Mouse (Mus musculus): ENCODE measurements at regions not wholly inside any gene's neighbourhood (a gene's known extent, or its start where the extent isn't known, plus 50 kb on each side); places are given as distances from the start of the nearest gene placed in this dataset.

DNA sequence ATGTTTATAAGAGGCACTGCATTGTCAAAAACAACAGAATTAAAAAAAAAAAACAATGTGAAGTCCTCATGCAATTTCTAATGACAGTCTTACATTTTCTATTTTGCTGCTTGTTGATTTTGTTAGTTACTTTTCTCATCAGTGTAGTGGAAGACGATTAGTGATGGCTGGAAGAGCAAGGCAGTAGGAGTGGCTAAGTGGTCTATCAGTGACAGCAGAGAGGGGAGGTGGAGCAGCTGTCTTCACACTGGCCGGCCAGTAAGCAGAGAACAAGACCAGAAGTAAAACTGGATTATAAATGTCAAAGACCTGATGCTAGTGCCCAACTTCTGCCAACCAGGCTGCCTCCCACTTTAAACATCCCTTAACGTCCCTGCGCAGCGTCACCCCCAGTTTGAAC lies 265.6 kb upstream of the Fbxl7 start:
- no peak for DNase-seq (ENCODE audit: low read depth in 3 of 3, low spot score in 3 of 3)
- no peak for TF ChIP-seq EP300 (IDR thresholded peaks at IDR 0.05; ENCODE audit: low read depth)
- TF ChIP-seq CTCF (IDR thresholded peaks at IDR 0.05; ENCODE audit: low read depth), result no peak
- ATAC-seq (ENCODE audit: insufficient read depth), result no peak

DNA sequence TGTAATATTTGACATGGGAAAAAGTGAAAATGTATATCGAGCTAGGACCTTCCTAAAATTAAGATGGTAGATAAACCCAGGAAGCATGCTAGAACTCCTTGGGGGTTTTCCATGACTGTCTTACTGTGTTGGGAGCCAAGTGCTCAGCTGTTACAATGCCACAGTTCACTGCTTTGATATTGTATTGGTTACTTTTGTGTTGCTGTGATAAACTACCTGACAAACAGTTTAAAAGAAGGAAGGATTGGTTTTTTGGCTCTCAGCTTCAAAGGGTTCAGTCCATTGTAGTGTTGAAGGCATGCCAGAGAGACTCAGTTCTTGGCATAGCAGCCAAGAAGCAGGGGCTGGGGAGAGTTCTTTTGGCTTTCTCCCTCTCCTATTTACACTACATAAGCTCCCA lies 272.1 kb upstream of the Fbxl7 start:
- Histone ChIP-seq H3K9me3 (ENCODE audit: control insufficient read depth, low read length) (no peaks in the 10 kb centered on the region), H3K4me1 (replicated peaks; ENCODE audit: control insufficient read depth in 2 of 2, insufficient read depth in 2 of 2, low read length in 1 of 2) (no peaks in the 10 kb centered on the region), H3K9ac (replicated peaks) (no peak overlapping the region), H3K4me3 (ENCODE audit: insufficient read depth in 1 of 2, low read depth in 2 of 2, low read length in 2 of 2) (no peak overlapping the region), H3K36me3 (replicated peaks; ENCODE audit: control insufficient read depth, insufficient read depth, low read depth) (no peaks in the 10 kb centered on the region), H3K27me3 (ENCODE audit: control insufficient read depth, insufficient read depth, low read length) (no peaks in the 10 kb centered on the region), H3K4me2 (ENCODE audit: low read depth) (no peak overlapping the region), H3K27ac (no peak overlapping the region)
- TF ChIP-seq EP300 (IDR thresholded peaks at IDR 0.05; ENCODE audit: low read depth) (no peak), CTCF (IDR thresholded peaks at IDR 0.05; ENCODE audit: low read depth) (no peak)
- no peak for ATAC-seq (ENCODE audit: insufficient read depth)
- WGBS (ENCODE audit: insufficient replicate concordance), result 50% methylated on average over 1 of the region's 1 CpGs
- no peak for DNase-seq (ENCODE audit: low read depth in 3 of 3, low spot score in 3 of 3)

More for the DNA sequence above, 265.6 kb upstream of the Fbxl7 start:
- Histone ChIP-seq H3K4me3 (ENCODE audit: insufficient read depth in 1 of 2, low read depth in 2 of 2, low read length in 2 of 2) (no peak overlapping the region), H3K9ac (replicated peaks) (no peak overlapping the region), H3K4me1 (replicated peaks; ENCODE audit: control insufficient read depth in 2 of 2, insufficient read depth in 2 of 2, low read length in 1 of 2) (no peaks in the 10 kb centered on the region), H3K27me3 (ENCODE audit: control insufficient read depth, insufficient read depth, low read length) (no peaks in the 10 kb centered on the region), H3K36me3 (replicated peaks; ENCODE audit: control insufficient read depth, insufficient read depth, low read depth) (no peaks in the 10 kb centered on the region), H3K27ac (no peak overlapping the region), H3K4me2 (ENCODE audit: low read depth) (no peak overlapping the region), H3K9me3 (ENCODE audit: control insufficient read depth, low read length) (no peaks in the 10 kb centered on the region)
- WGBS (ENCODE audit: insufficient replicate concordance), result 62% methylated on average over 5 of the region's 5 CpGs

DNA sequence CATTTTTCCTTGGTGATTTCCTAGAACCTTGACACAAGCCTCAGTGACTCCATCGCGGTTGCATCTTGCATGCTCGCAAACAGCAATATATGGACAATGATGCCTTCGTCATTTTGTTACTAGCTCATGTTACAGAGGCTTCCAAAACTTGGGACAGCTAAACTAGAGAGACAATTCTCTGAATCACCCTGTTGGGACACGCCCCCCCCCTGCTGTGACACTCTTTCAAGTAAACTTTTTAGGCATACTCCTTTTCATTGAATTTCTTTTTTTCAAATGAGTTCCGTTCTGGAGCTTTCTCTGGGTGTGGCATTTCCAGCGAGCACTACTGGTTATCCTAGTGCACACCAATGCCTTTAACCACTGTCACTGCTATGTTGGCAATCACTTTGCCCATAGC lies 274.5 kb upstream of the Fbxl7 start:
- H3K4me1 ChIP-seq (replicated peaks; ENCODE audit: control insufficient read depth in 2 of 2, insufficient read depth in 2 of 2, low read length in 1 of 2), result no peaks in the 10 kb centered on the region
- ATAC-seq (ENCODE audit: insufficient read depth), result no peak
- no peak for DNase-seq (ENCODE audit: low read depth in 3 of 3, low spot score in 3 of 3)
- no peak overlapping the region for H3K4me3 ChIP-seq (ENCODE audit: insufficient read depth in 1 of 2, low read depth in 2 of 2, low read length in 2 of 2)
- H3K27me3 ChIP-seq (ENCODE audit: control insufficient read depth, insufficient read depth, low read length), result no peaks in the 10 kb centered on the region
- no peak overlapping the region for H3K4me2 ChIP-seq (ENCODE audit: low read depth)
- H3K27ac ChIP-seq, result no peak overlapping the region
- 56% methylated on average over 7 of the region's 7 CpGs for WGBS (ENCODE audit: insufficient replicate concordance)
- no peaks in the 10 kb centered on the region for H3K36me3 ChIP-seq (replicated peaks; ENCODE audit: control insufficient read depth, insufficient read depth, low read depth)
- H3K9me3 ChIP-seq (ENCODE audit: control insufficient read depth, low read length), result no peaks in the 10 kb centered on the region
- H3K9ac ChIP-seq (replicated peaks), result no peak overlapping the region
- TF ChIP-seq CTCF (IDR thresholded peaks at IDR 0.05; ENCODE audit: low read depth) (no peak), EP300 (IDR thresholded peaks at IDR 0.05; ENCODE audit: low read depth) (no peak)

DNA sequence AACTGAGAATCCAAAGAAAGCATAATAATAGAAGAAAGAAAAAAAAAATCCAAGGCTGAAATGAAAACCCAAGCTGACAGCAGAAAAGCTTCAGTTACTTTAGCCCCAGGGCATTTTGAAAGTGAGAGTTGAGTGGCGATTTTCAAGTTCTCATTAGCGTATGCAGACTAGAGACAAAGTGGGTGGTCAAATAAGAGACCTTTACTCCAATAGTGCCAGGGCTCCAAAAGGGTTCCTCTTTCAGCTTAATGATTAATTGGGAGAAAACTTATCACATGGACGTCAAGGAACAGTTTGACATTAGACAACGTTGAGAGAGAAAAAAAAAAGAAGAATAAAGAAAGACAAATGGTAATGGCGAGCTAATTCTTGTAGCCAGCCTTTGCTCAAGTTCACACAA lies 278.1 kb upstream of the Fbxl7 start:
- Histone ChIP-seq H3K9me3 (ENCODE audit: control insufficient read depth, low read length) (no peaks in the 10 kb centered on the region), H3K36me3 (replicated peaks; ENCODE audit: control insufficient read depth, insufficient read depth, low read depth) (no peaks in the 10 kb centered on the region), H3K9ac (replicated peaks) (no peak overlapping the region), H3K4me2 (ENCODE audit: low read depth) (no peak overlapping the region), H3K4me3 (ENCODE audit: insufficient read depth in 1 of 2, low read depth in 2 of 2, low read length in 2 of 2) (no peak overlapping the region), H3K4me1 (replicated peaks; ENCODE audit: control insufficient read depth in 2 of 2, insufficient read depth in 2 of 2, low read length in 1 of 2) (no peaks in the 10 kb centered on the region), H3K27ac (no peak overlapping the region), H3K27me3 (ENCODE audit: control insufficient read depth, insufficient read depth, low read length) (no peaks in the 10 kb centered on the region)
- TF ChIP-seq CTCF (IDR thresholded peaks at IDR 0.05; ENCODE audit: low read depth) (no peak), EP300 (IDR thresholded peaks at IDR 0.05; ENCODE audit: low read depth) (no peak)
- 41% methylated on average over 5 of the region's 5 CpGs for WGBS (ENCODE audit: insufficient replicate concordance)
- no peak for ATAC-seq (ENCODE audit: insufficient read depth)
- no peak for DNase-seq (ENCODE audit: low read depth in 3 of 3, low spot score in 3 of 3)

DNA sequence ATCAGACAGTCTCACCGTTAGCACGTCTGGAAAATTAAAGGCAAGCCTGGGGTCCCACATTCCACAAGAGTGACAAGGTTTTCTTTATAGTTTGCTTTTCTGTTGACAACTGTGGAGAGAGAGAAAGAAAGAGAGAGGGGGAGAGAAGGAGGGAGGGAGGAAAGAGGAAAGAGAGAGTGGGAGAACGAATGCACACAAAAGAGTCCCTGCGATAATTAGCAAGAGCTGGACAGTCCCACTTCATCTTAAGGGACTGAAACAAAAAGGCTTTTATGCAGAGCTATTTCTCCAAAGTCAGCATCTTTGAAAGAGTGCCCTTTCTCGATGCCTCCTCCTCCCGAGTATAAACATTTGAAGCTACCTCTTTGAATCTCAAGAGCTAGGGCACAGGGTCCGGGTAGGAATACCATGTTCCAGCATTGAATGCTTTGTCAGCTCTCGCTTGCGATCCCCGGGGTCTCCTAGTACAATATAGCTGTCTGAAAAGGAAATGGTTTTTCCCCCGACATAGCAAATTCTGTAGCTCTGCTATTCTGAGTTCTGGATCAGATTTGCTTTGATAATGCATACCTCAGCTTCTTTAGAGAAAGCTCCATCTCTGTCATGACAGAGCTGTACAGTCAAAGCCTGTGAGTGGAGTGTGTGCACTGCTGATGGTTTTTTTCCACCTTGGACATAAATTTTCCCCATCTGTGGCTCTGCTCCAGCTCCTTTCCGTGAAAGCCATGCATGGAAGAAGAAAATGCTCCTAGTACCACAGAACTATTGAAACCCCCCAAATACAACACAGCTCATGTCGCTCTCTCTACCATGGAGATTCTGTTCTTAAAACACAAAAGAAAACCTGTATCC lies 282.9 kb upstream of the Fbxl7 start:
- no peaks in the 10 kb centered on the region for H3K27me3 ChIP-seq (ENCODE audit: control insufficient read depth, insufficient read depth, low read length)
- DNase-seq (ENCODE audit: low read depth in 3 of 3, low spot score in 3 of 3) (no peak), ATAC-seq (ENCODE audit: insufficient read depth) (no peak)
- H3K4me2 ChIP-seq (ENCODE audit: low read depth), result no peak overlapping the region
- no peak overlapping the region for H3K4me3 ChIP-seq (ENCODE audit: insufficient read depth in 1 of 2, low read depth in 2 of 2, low read length in 2 of 2)
- no peaks in the 10 kb centered on the region for H3K36me3 ChIP-seq (replicated peaks; ENCODE audit: control insufficient read depth, insufficient read depth, low read depth)
- H3K4me1 ChIP-seq (replicated peaks; ENCODE audit: control insufficient read depth in 2 of 2, insufficient read depth in 2 of 2, low read length in 1 of 2), result no peaks in the 10 kb centered on the region
- 58% methylated on average over 13 of the region's 13 CpGs for WGBS (ENCODE audit: insufficient replicate concordance)
- no peak overlapping the region for H3K9ac ChIP-seq (replicated peaks)
- no peak for TF ChIP-seq CTCF (IDR thresholded peaks at IDR 0.05; ENCODE audit: low read depth)
- TF ChIP-seq EP300 (IDR thresholded peaks at IDR 0.05; ENCODE audit: low read depth), result no peak
- H3K9me3 ChIP-seq (ENCODE audit: control insufficient read depth, low read length), result no peaks in the 10 kb centered on the region
- H3K27ac ChIP-seq, result no peak overlapping the region

Measured in liver, embryonic 14.5 days (tissue).